In genomic region chr10:111505406-111505805, GRCm38 (mm10) we compare ENCODE assay signal across 8 mouse cellular contexts. TPM values are rescaled to one million over a fixed set of nuclear protein-coding genes. Genes with fewer than 3 reads are reported as not detected.
DNase-seq lines count a peak whose midpoint lies in the region; ATAC-seq and TF ChIP-seq lines count a peak whose summit lies in the region.

No protein-coding gene starts in this region.

- WGBS in hindbrain, embryonic 16.5 days = 56% methylated on average over 7 of the region's 7 CpGs
- WGBS in neural tube, embryonic 12.5 days = 56% methylated on average over 7 of the region's 7 CpGs

- peak overlapping the region; percentile 64; the same call in 1 of the 2 replicates for H3K27ac ChIP-seq in left cerebral cortex, adult 2 months
- no peak overlapping the region for H3K27ac ChIP-seq in hindbrain, embryonic 16.5 days (ENCODE audit: low read depth, low read length)
- no peak overlapping the region for H3K27ac ChIP-seq in neural tube, embryonic 12.5 days

- ATAC-seq in CD4-positive, CD25-positive, alpha-beta regulatory T cell, adult 4 months = no peak
- no peak for ATAC-seq in hindbrain, embryonic 16.5 days
- ATAC-seq in neural tube, embryonic 12.5 days (ENCODE audit: low FRiP score, low read depth) = no peak

- no peaks in the 10 kb centered on the region for H3K9me3 ChIP-seq in hindbrain, embryonic 16.5 days (ENCODE audit: control insufficient read depth, low read length)
- H3K9me3 ChIP-seq in neural tube, embryonic 12.5 days = no peaks in the 10 kb centered on the region

- H3K27me3 ChIP-seq in hindbrain, embryonic 16.5 days (replicated peaks; ENCODE audit: control insufficient read depth, insufficient read depth, low read length) = no peaks in the 10 kb centered on the region
- no peaks in the 10 kb centered on the region for H3K27me3 ChIP-seq in neural tube, embryonic 12.5 days (replicated peaks)

- H3K4me3 ChIP-seq in left cerebral cortex, adult 2 months = no peak overlapping the region
- H3K4me3 ChIP-seq in hindbrain, embryonic 16.5 days (ENCODE audit: low read length) = no peak overlapping the region; the same call in 1 of the 2 replicates
- no peak overlapping the region for H3K4me3 ChIP-seq in neural tube, embryonic 12.5 days

- intact Hi-C loops in left cerebral cortex, adult 2 months (cut with DNase I) = loop anchor here (5.0 to 10.0 kb wide), 3 partner anchors 152 to 659 kb away; partner anchors contain the start of genes Caps2 and Glipr1l3
- intact Hi-C loops in left cerebral cortex, postnatal 4 days (cut with DNase I) = loop anchor here (5.0 to 10.0 kb wide), 2 partner anchors 412 to 659 kb away; partner anchors contain the start of genes Caps2 and Glipr1l3

- no peaks in the 10 kb centered on the region for H3K36me3 ChIP-seq in hindbrain, embryonic 16.5 days (ENCODE audit: control insufficient read depth, insufficient read depth, low read length)
- H3K36me3 ChIP-seq in neural tube, embryonic 12.5 days = no peaks in the 10 kb centered on the region

- peaks cover 10% of the 10 kb centered on the region for H3K4me1 ChIP-seq in hindbrain, embryonic 16.5 days (ENCODE audit: control insufficient read depth, insufficient read depth, low read depth, low read length)
- peaks cover 15% of the 10 kb centered on the region for H3K4me1 ChIP-seq in neural tube, embryonic 12.5 days

- peak; percentile 20 for DNase-seq in CD4-positive, CD25-positive, alpha-beta regulatory T cell, adult 2 months (ENCODE audit: low read depth, low spot score)
- no peak for DNase-seq in left cerebral cortex, adult 2 months (ENCODE audit: extremely low spot score in 1 of 2, low spot score in 2 of 2)
- DNase-seq in left cerebral cortex, postnatal 4 days = no peak
- no peak for DNase-seq in thymus, postnatal 25 days
- DNase-seq in retina, embryonic 14.5 days (ENCODE audit: low spot score) = no peak

- TF ChIP-seq CTCF in left cerebral cortex, adult 2 months (IDR thresholded peaks at IDR 0.05) = no peak

- H3K4me2 ChIP-seq in hindbrain, embryonic 16.5 days (ENCODE audit: low read length) = peak overlapping the region; percentile 96
- peak overlapping the region; percentile 86 for H3K4me2 ChIP-seq in neural tube, embryonic 12.5 days (replicated peaks)

- no peak overlapping the region for H3K9ac ChIP-seq in hindbrain, embryonic 16.5 days (ENCODE audit: low read depth, low read length)
- no peak overlapping the region for H3K9ac ChIP-seq in neural tube, embryonic 12.5 days

RNA-seq across cellular contexts. Expression of gene Phlda1, which starts 0.7 kb away (rescaled TPM):
- 1 to 10 TPM; 5.8 to 9.9 TPM for polyA plus RNA-seq in CD4-positive, CD25-positive, alpha-beta regulatory T cell, adult 4 months (2017; shearing (Covaris generic))
- total RNA-seq in left cerebral cortex, adult 2 months (2021) = 10 to 100 TPM; 31.3 to 42.2 TPM
- total RNA-seq in left cerebral cortex, postnatal 4 days (2021) = 10 to 100 TPM; 18.9 to 20.3 TPM
- polyA plus RNA-seq in hindbrain, embryonic 16.5 days (2015; fragmentation: Nextera tagmentation; extraction: Ambion mirVana) = 54.4 and 54.8 TPM in 2 replicates
- 47.4 and 59.2 TPM in 2 replicates for polyA plus RNA-seq in neural tube, embryonic 12.5 days (2016; fragmentation: Nextera tagmentation; extraction: Ambion mirVana)

RNA-seq across cellular contexts. Expression of gene Nap1l1, which starts 32.4 kb away (rescaled TPM):
- 100 to 1,000 TPM; 105 to 108 TPM for polyA plus RNA-seq in CD4-positive, CD25-positive, alpha-beta regulatory T cell, adult 4 months (2017; shearing (Covaris generic))
- total RNA-seq in left cerebral cortex, adult 2 months (2021) = 100 to 1,000 TPM; 217 to 237 TPM
- 100 to 1,000 TPM; 229 to 241 TPM for total RNA-seq in left cerebral cortex, postnatal 4 days (2021)
- 147 and 161 TPM in 2 replicates for polyA plus RNA-seq in hindbrain, embryonic 16.5 days (2015; fragmentation: Nextera tagmentation; extraction: Ambion mirVana)
- 247 and 251 TPM in 2 replicates for polyA plus RNA-seq in neural tube, embryonic 12.5 days (2016; fragmentation: Nextera tagmentation; extraction: Ambion mirVana)
